Comparison of ENCODE assay signal across 8 mouse cellular contexts in genomic region chr1:69331418-69332254, GRCm38 (mm10).
DNase-seq lines count a peak whose midpoint lies in the region; ATAC-seq and TF ChIP-seq lines count a peak whose summit lies in the region.
"Had no signal": no experiment of that assay in that cellular context is flagged by ENCODE, and none has a peak within 500 bp of the region (broad histone marks: within the 10 kb centered on the region; RNA-seq: fewer than 3 reads in every experiment).

No protein-coding gene starts in this region.

- TF ChIP-seq CTCF in left cerebral cortex, adult 2 months (IDR thresholded peaks at IDR 0.05) = peak; percentile 65

- 37% methylated on average over 11 of the region's 11 CpGs for WGBS in intestine, embryonic 15.5 days
- WGBS in stomach, embryonic 16.5 days = 33% methylated on average over 11 of the region's 11 CpGs

- no peaks in the 10 kb centered on the region for H3K9me3 ChIP-seq in intestine, embryonic 15.5 days
- no peaks in the 10 kb centered on the region for H3K9me3 ChIP-seq in stomach, embryonic 16.5 days (replicated peaks; ENCODE audit: control insufficient read depth, low read length)

- no peak overlapping the region; the same call in 1 of the 2 replicates for H3K4me3 ChIP-seq in left cerebral cortex, adult 2 months
- no peak overlapping the region for H3K4me3 ChIP-seq in intestine, embryonic 15.5 days (replicated peaks)
- H3K4me3 ChIP-seq in stomach, embryonic 16.5 days (replicated peaks; ENCODE audit: low read length) = peak overlapping the region; percentile 16; the same call in 1 of the 2 replicates
- H3K4me3 ChIP-seq: erythroblast, embryonic 14.5 days had no signal

- DNase-seq in left cerebral cortex, adult 2 months (ENCODE audit: extremely low spot score in 1 of 2, low spot score in 2 of 2) = peak in 1 of 2 experiments; percentile 11
- DNase-seq in left cerebral cortex, postnatal 36 days (ENCODE audit: low spot score in 2 of 2) = no peak
- peak; percentile 81 for DNase-seq in Muller cell, postnatal 12 days (ENCODE audit: inconsistent ontology term)
- peak; percentile 13 for DNase-seq in embryo, embryonic 10 days (ENCODE audit: low spot score)
- no peak for DNase-seq in ovary, postnatal 14 days (ENCODE audit: low spot score)

- H3K27me3 ChIP-seq in intestine, embryonic 15.5 days (replicated peaks) = no peaks in the 10 kb centered on the region
- H3K27me3 ChIP-seq in stomach, embryonic 16.5 days (ENCODE audit: control insufficient read depth, insufficient read depth, low read length) = no peaks in the 10 kb centered on the region

- intact Hi-C loops in left cerebral cortex, adult 2 months (cut with DNase I) = loop anchor here (1.0 kb wide), 1 partner anchor 358 kb away; no protein-coding TSS in a partner anchor
- intact Hi-C loops in left cerebral cortex, postnatal 36 days (cut with DNase I) = loop anchor here (5.0 to 10.0 kb wide), 2 partner anchors 356 to 443 kb away; partner anchors contain the start of gene Ikzf2

- peak; percentile 41 for ATAC-seq in intestine, embryonic 15.5 days
- no peak for ATAC-seq in stomach, embryonic 16.5 days (ENCODE audit: insufficient read depth, low FRiP score)

- H3K27ac ChIP-seq in left cerebral cortex, adult 2 months = no peak overlapping the region
- H3K27ac ChIP-seq in intestine, embryonic 15.5 days = no peak overlapping the region
- H3K27ac ChIP-seq in stomach, embryonic 16.5 days (ENCODE audit: low read length) = no peak overlapping the region

- H3K9ac ChIP-seq in intestine, embryonic 15.5 days = no peak overlapping the region
- H3K9ac ChIP-seq in stomach, embryonic 16.5 days (ENCODE audit: low read length) = peak overlapping the region; percentile 46; the same call in 1 of the 2 replicates

- H3K4me2 ChIP-seq in intestine, embryonic 15.5 days (replicated peaks) = peak overlapping the region; percentile 18; the same call in 1 of the 2 replicates
- H3K4me2 ChIP-seq in stomach, embryonic 16.5 days (ENCODE audit: low read depth, low read length) = peak overlapping the region; percentile 47

- H3K4me1 ChIP-seq in intestine, embryonic 15.5 days (replicated peaks) = no peaks in the 10 kb centered on the region
- H3K4me1 ChIP-seq in stomach, embryonic 16.5 days (ENCODE audit: control insufficient read depth, insufficient read depth, low read length) = 0 out of 2 replicates have a peak, but pooled peaks cover 4% of the 10 kb centered on the region

- no peaks in the 10 kb centered on the region for H3K36me3 ChIP-seq in intestine, embryonic 15.5 days
- H3K36me3 ChIP-seq in stomach, embryonic 16.5 days (ENCODE audit: control insufficient read depth, insufficient read depth, low read length) = no peaks in the 10 kb centered on the region

Comparison
In these comparisons a context has a peak if more than half of its experiments do, and no peak if none do; other contexts are left out.
1. DNase-seq: peak in Muller cell, postnatal 12 days (single experiment) and embryo, embryonic 10 days (single experiment); none in left cerebral cortex, postnatal 36 days (0 of 2) and ovary, postnatal 14 days (single experiment).